Mouse (Mus musculus) kidney, adult 2 months (tissue): ENCODE results near the gene Cfap299.

Experiments
- CTCF ChIP-seq: fragments of 200-500 bp; conservative IDR thresholded peaks from 2 replicates; pipeline ENCODE4 v1.5.1; 2011; ENCODE audit warnings: low read depth, mild to moderate bottlenecking, control low read depth, low read length, moderate library complexity, mixed read lengths; ENCODE audit not compliant: insufficient read depth, insufficient read length
- POLR2A ChIP-seq: fragments of 200-500 bp; IDR thresholded peaks from one replicate; pipeline ENCODE4 v1.6.1; 2011; ENCODE audit warnings: low read depth, low read length, control low read depth

DNA sequence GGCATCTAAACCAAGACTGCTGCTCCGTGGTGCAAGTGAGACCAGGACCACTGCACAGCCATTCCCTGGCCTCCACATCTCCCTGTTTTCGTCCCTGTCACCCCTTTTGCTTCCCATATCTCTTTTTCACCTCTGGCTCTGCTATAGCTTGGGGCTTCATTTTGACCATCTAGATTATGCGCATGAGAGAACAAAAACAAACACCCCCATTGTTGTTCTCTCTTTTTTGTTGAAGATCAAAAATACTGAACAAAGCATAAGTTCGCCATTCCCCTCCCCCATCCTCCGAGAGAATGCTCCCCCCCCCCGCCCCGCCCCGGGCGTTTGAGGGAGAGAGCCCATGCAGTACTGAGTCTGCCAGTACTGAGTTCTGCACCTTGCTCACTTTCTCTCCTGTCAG is 234.7 kb downstream of the Cfap299 start:
- TF ChIP-seq CTCF: no peak
- no peak for TF ChIP-seq POLR2A
